8 mouse cellular contexts compared by ENCODE assay signal in genomic region chr7:19714836-19715235, GRCm38 (mm10). TPM values are rescaled to one million over a fixed set of nuclear protein-coding genes. Genes with fewer than 3 reads are reported as not detected.
A peak's percentile ranks its signal among the peaks of the same experiment; 100 is the strongest.
DNase-seq lines count a peak whose midpoint lies in the region; ATAC-seq and TF ChIP-seq lines count a peak whose summit lies in the region.

No protein-coding gene starts in this region.

- H3K9me3 ChIP-seq in lung, postnatal 0 days (ENCODE audit: low read length) = no peaks in the 10 kb centered on the region
- H3K9me3 ChIP-seq in limb, embryonic 10.5 days (replicated peaks) = no peaks in the 10 kb centered on the region

- no peak for ATAC-seq in lung, postnatal 0 days

- H3K4me2 ChIP-seq in lung, postnatal 0 days (replicated peaks; ENCODE audit: low read depth, low read length) = peak overlapping the region; percentile 94

- H3K36me3 ChIP-seq in lung, postnatal 0 days (ENCODE audit: insufficient read depth, low read length) = peaks cover 9% of the 10 kb centered on the region; the same call in 1 of the 2 replicates
- H3K36me3 ChIP-seq in limb, embryonic 10.5 days = peaks cover 66% of the 10 kb centered on the region

- TF ChIP-seq CTCF in lung, postnatal 0 days (IDR thresholded peaks at IDR 0.05) = no peak
- TF ChIP-seq CTCF in olfactory bulb, adult 2 months (IDR thresholded peaks at IDR 0.05; ENCODE audit: insufficient read depth, low read depth, low read length) = no peak

- H3K4me1 ChIP-seq in lung, postnatal 0 days (ENCODE audit: insufficient read depth, low read depth, low read length) = no peaks in the 10 kb centered on the region
- H3K4me1 ChIP-seq in limb, embryonic 10.5 days = peaks cover 18% of the 10 kb centered on the region
- peaks cover 11% of the 10 kb centered on the region for H3K4me1 ChIP-seq in olfactory bulb, adult 2 months (ENCODE audit: control insufficient read depth, insufficient read depth, low read length)

- TF ChIP-seq EP300 in lung, postnatal 0 days (IDR thresholded peaks at IDR 0.05) = no peak

- peak overlapping the region; percentile 74 for H3K27ac ChIP-seq in lung, postnatal 0 days (ENCODE audit: low read length)
- peak overlapping the region; percentile 88 for H3K27ac ChIP-seq in limb, embryonic 10.5 days
- peak overlapping the region; percentile 26 for H3K27ac ChIP-seq in olfactory bulb, adult 2 months (ENCODE audit: insufficient read depth, low read depth, low read length)

- H3K9ac ChIP-seq in lung, postnatal 0 days (replicated peaks; ENCODE audit: low read depth) = peak overlapping the region; percentile 87

- peak; percentile 78 for DNase-seq in cerebellum, adult 9-10 months
- no peak for DNase-seq in cerebellum, adult 9-11 months
- DNase-seq in lung, postnatal 0 days (ENCODE audit: low spot score) = no peak
- no peak for DNase-seq in lung, adult 18-20 months
- DNase-seq in limb, embryonic 10.5 days (ENCODE audit: low spot score) = no peak
- DNase-seq in adrenal gland, adult 2 months = no peak
- no peak for DNase-seq in ovary, postnatal 14 days (ENCODE audit: low spot score)

- no peaks in the 10 kb centered on the region for H3K27me3 ChIP-seq in lung, postnatal 0 days (replicated peaks; ENCODE audit: insufficient read depth, low read length)
- H3K27me3 ChIP-seq in limb, embryonic 10.5 days (ENCODE audit: low read depth, poor library complexity, severe bottlenecking) = no peaks in the 10 kb centered on the region

- under 1% methylated on average over 37 of the region's 39 CpGs for WGBS in lung, postnatal 0 days
- 1% methylated on average over 39 of the region's 39 CpGs for WGBS in limb, embryonic 10.5 days
- under 1% methylated on average over 39 of the region's 39 CpGs for WGBS in olfactory bulb, adult 2 months

- no peak for TF ChIP-seq POLR2A in olfactory bulb, adult 2 months (IDR thresholded peaks at IDR 0.05; ENCODE audit: insufficient read depth, low read depth, low read length)

- peak overlapping the region; percentile 87 for H3K4me3 ChIP-seq in lung, postnatal 0 days (ENCODE audit: low read depth, low read length)
- H3K4me3 ChIP-seq in limb, embryonic 10.5 days = peak overlapping the region; percentile 99
- H3K4me3 ChIP-seq in olfactory bulb, adult 2 months (ENCODE audit: insufficient read depth, low read depth, low read length) = peak overlapping the region; percentile 67

RNA-seq across cellular contexts. Expression of gene Tomm40, which starts 0.4 kb away (rescaled TPM):
- polyA plus RNA-seq in lung, postnatal 0 days (2015; fragmentation: Nextera tagmentation; extraction: Ambion mirVana) = 60.8 and 62.4 TPM in 2 replicates
- polyA plus RNA-seq in limb, embryonic 10.5 days (2016; fragmentation: Nextera tagmentation; extraction: Ambion mirVana) = 244 and 285 TPM in 2 replicates
- not detected in 2 replicates for polyA plus RNA-seq in olfactory bulb, adult 2 months (2012; ENCODE audit: insufficient read depth, insufficient read length, low replicate concordance, missing spikeins)
- total RNA-seq in adrenal gland, adult 2 months (2021) = 100 to 1,000 TPM; 115 to 143 TPM
- polyA plus RNA-seq in adrenal gland, adult 2 months (2012; rRNA removed) = 164 and 165 TPM in 2 replicates

RNA-seq across cellular contexts. Expression of gene Apoe, which starts 15.8 kb away (rescaled TPM):
- polyA plus RNA-seq in lung, postnatal 0 days (2015; fragmentation: Nextera tagmentation; extraction: Ambion mirVana) = 768 and 1,006 TPM in 2 replicates
- polyA plus RNA-seq in limb, embryonic 10.5 days (2016; fragmentation: Nextera tagmentation; extraction: Ambion mirVana) = 63.0 and 83.6 TPM in 2 replicates
- 1,139 and 1,603 TPM in 2 replicates for polyA plus RNA-seq in olfactory bulb, adult 2 months (2012; ENCODE audit: insufficient read depth, insufficient read length, low replicate concordance, missing spikeins)
- 1,000 to 10,000 TPM; 1,105 to 1,118 TPM for total RNA-seq in adrenal gland, adult 2 months (2021)
- polyA plus RNA-seq in adrenal gland, adult 2 months (2012; rRNA removed) = 1,670 and 1,938 TPM in 2 replicates

RNA-seq across cellular contexts. Expression of gene Apoc1, which starts 22.4 kb away (rescaled TPM):
- polyA plus RNA-seq in lung, postnatal 0 days (2015; fragmentation: Nextera tagmentation; extraction: Ambion mirVana) = 61.1 and 63.8 TPM in 2 replicates
- polyA plus RNA-seq in limb, embryonic 10.5 days (2016; fragmentation: Nextera tagmentation; extraction: Ambion mirVana) = 3.0 and 4.8 TPM in 2 replicates
- polyA plus RNA-seq in olfactory bulb, adult 2 months (2012; ENCODE audit: insufficient read depth, insufficient read length, low replicate concordance, missing spikeins) = not detected in 2 replicates
- total RNA-seq in adrenal gland, adult 2 months (2021) = 1,000 to 10,000 TPM in 1 of 2 experiments, 100 to 1,000 TPM in 1; 204 to 1,066 TPM
- 76.5 and 212 TPM in 2 replicates for polyA plus RNA-seq in adrenal gland, adult 2 months (2012; rRNA removed)

RNA-seq across cellular contexts. Expression of gene Apoc4, which starts 33.6 kb away (rescaled TPM):
- polyA plus RNA-seq in lung, postnatal 0 days (2015; fragmentation: Nextera tagmentation; extraction: Ambion mirVana) = 0.38 and 0.88 TPM in 2 replicates
- polyA plus RNA-seq in limb, embryonic 10.5 days (2016; fragmentation: Nextera tagmentation; extraction: Ambion mirVana) = 0.06 TPM in 1 of 2 replicates, not detected in the other
- not detected in 2 replicates for polyA plus RNA-seq in olfactory bulb, adult 2 months (2012; ENCODE audit: insufficient read depth, insufficient read length, low replicate concordance, missing spikeins)
- 100 to 1,000 TPM in 1 of 2 experiments, 10 to 100 TPM in 1; 40.7 to 204 TPM for total RNA-seq in adrenal gland, adult 2 months (2021)
- polyA plus RNA-seq in adrenal gland, adult 2 months (2012; rRNA removed) = 95.0 and 181 TPM in 2 replicates

RNA-seq across cellular contexts. Expression of gene Gm44805, which starts 33.6 kb away (rescaled TPM):
- not detected in 2 replicates for polyA plus RNA-seq in lung, postnatal 0 days (2015; fragmentation: Nextera tagmentation; extraction: Ambion mirVana)
- not detected in 2 replicates for polyA plus RNA-seq in limb, embryonic 10.5 days (2016; fragmentation: Nextera tagmentation; extraction: Ambion mirVana)
- not detected in 2 replicates for polyA plus RNA-seq in olfactory bulb, adult 2 months (2012; ENCODE audit: insufficient read depth, insufficient read length, low replicate concordance, missing spikeins)
- total RNA-seq in adrenal gland, adult 2 months (2021) = 1 to 10 TPM; 1.5 to 1.9 TPM
- 2.3 and 4.1 TPM in 2 replicates for polyA plus RNA-seq in adrenal gland, adult 2 months (2012; rRNA removed)

Comparison
In these comparisons a context has a peak if more than half of its experiments do, and no peak if none do; other contexts are left out.
1. H3K27ac ChIP-seq: peak in every context shown above with its lines; median percentile 88 in limb, embryonic 10.5 days; 74 in lung, postnatal 0 days; 26 in olfactory bulb, adult 2 months.
2. RNA of gene Tomm40, which starts 0.4 kb away (polyA plus RNA-seq): 244 to 285 TPM in limb, embryonic 10.5 days, 164 to 165 TPM in adrenal gland, adult 2 months and 60.8 to 62.4 TPM in lung, postnatal 0 days; not detected in olfactory bulb, adult 2 months; every median in the first group is over 10 times any median in the second.
3. RNA of gene Apoc1, which starts 22.4 kb away (polyA plus RNA-seq): 76.5 to 212 TPM in adrenal gland, adult 2 months and 61.1 to 63.8 TPM in lung, postnatal 0 days; 3.0 to 4.8 TPM in limb, embryonic 10.5 days and not detected in olfactory bulb, adult 2 months; every median in the first group is over 10 times any median in the second.
4. Peak in every context shown above with its lines, with median percentiles within 50 percentile points of each other: H3K4me3 ChIP-seq.